Mouse (Mus musculus): Measurements from ENCODE around the gene Zcchc7. TPM values are rescaled to one million over a fixed set of nuclear protein-coding genes. Genes with fewer than 3 reads are reported as not detected.

Zcchc7 gene
- polyA plus RNA-seq, 1 experiment from 2014 or later = 40.1 TPM

DNA sequence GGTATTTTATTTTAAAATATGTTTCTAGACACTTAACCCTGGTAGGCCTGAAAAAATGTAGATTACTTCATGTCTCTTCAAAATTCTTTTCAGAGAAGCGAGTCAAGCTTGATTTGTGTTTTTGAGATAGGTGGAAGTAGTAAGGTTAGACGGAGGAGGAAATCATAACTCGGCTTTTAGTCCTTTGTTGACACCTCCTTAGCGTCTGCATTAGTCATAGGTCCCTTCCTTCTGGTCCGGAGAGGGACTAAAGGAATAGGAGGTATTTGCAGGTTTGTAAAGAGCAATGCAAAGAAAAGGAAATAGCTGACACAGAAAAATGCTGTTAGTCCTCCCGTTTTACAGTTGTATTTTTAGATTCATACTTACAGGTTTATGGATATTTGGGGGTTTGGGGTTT is 135.7 kb downstream of the Zcchc7 start:
- no peak overlapping the region for H3K27ac ChIP-seq
- ATAC-seq (replicated peaks; ENCODE audit: low FRiP score, low read depth) (no peak), DNase-seq (ENCODE audit: low spot score) (peak; percentile 10)
- no peaks in the 10 kb centered on the region for H3K4me1 ChIP-seq (replicated peaks; ENCODE audit: insufficient read depth, low read length)
- no peak overlapping the region for H3K4me3 ChIP-seq (replicated peaks; ENCODE audit: low read depth, low read length)
- 0 out of 2 replicates have a peak, but pooled peaks cover 4% of the 10 kb centered on the region for H3K36me3 ChIP-seq (ENCODE audit: insufficient read depth, low read length)
- no peaks in the 10 kb centered on the region for H3K27me3 ChIP-seq (ENCODE audit: insufficient read depth, low read length)
- no peak for TF ChIP-seq CTCF (IDR thresholded peaks at IDR 0.05; ENCODE audit: low read depth)
- no peak overlapping the region for H3K9ac ChIP-seq (ENCODE audit: low read depth, low read length)
- H3K9me3 ChIP-seq (replicated peaks; ENCODE audit: low read length) = no peaks in the 10 kb centered on the region
- no peak overlapping the region for H3K4me2 ChIP-seq (ENCODE audit: low read length)
- 54% methylated on average over 6 of the region's 6 CpGs for WGBS

DNA sequence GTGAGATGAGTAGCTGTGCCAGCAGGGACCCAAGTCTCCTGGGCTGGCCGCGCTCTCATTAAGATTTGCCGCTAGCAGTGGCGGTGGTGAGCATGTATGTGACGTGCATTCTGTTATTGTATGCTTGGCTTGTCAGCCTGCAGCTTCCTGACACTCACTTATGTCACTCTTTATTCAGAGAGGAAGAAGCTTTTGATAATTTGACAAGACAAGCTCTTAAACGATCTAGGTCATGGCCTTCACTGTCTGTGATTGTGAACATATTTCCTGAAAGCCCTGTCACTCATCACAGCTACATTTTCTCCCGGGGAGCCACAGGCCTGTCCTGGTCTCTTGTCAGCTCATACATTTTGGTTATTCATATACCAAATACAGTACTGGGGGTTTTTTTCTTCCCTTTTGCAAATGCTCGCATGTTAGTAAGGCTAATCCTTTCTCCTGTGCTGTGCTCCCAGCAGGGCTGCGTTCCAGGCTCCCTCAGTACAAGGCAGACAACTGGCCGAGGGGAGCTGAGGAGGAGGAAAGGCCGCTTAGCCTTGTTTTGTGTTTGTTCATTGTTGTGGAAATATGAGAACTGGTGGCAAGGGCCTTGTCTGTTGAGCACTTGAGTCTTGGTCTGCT is 150.1 kb downstream of the Zcchc7 start:
- Histone ChIP-seq H3K4me3 (replicated peaks; ENCODE audit: low read depth, low read length) (no peak overlapping the region), H3K27me3 (ENCODE audit: insufficient read depth, low read length) (no peaks in the 10 kb centered on the region), H3K27ac (no peak overlapping the region), H3K9ac (ENCODE audit: low read depth, low read length) (no peak overlapping the region), H3K4me1 (replicated peaks; ENCODE audit: insufficient read depth, low read length) (no peaks in the 10 kb centered on the region), H3K4me2 (ENCODE audit: low read length) (no peak overlapping the region), H3K36me3 (ENCODE audit: insufficient read depth, low read length) (no peaks in the 10 kb centered on the region), H3K9me3 (replicated peaks; ENCODE audit: low read length) (no peaks in the 10 kb centered on the region)
- TF ChIP-seq CTCF (IDR thresholded peaks at IDR 0.05; ENCODE audit: low read depth) = no peak
- no peak for DNase-seq (ENCODE audit: low spot score)
- ATAC-seq (replicated peaks; ENCODE audit: low FRiP score, low read depth) = no peak
- 57% methylated on average over 11 of the region's 11 CpGs for WGBS

DNA sequence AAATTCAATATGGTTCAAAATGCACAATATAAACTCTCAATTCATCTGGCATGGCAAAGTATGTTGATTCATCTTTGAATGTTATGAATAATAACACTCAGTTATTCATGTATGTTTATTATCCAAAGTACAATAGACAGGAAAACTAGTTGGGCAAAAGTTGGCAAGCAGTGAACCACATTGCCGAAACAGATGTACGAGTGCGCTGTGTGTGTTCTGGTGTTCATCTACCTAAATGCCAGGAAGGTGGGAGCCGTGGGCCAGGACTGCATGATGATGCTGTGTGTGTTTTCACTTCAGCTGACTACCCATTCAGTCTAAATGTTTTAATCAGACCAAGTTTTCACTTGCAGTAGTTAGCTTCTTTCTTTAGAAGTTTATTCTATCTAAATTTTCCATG is 150.7 kb downstream of the Zcchc7 start:
- no peak overlapping the region for H3K27ac ChIP-seq
- 90% methylated on average over 4 of the region's 4 CpGs for WGBS
- H3K4me3 ChIP-seq (replicated peaks; ENCODE audit: low read depth, low read length) = no peak overlapping the region
- H3K4me1 ChIP-seq (replicated peaks; ENCODE audit: insufficient read depth, low read length) = no peaks in the 10 kb centered on the region
- no peak overlapping the region for H3K9ac ChIP-seq (ENCODE audit: low read depth, low read length)
- ATAC-seq (replicated peaks; ENCODE audit: low FRiP score, low read depth) (no peak), DNase-seq (ENCODE audit: low spot score) (no peak)
- H3K9me3 ChIP-seq (replicated peaks; ENCODE audit: low read length) = no peaks in the 10 kb centered on the region
- TF ChIP-seq CTCF (IDR thresholded peaks at IDR 0.05; ENCODE audit: low read depth) = no peak
- no peaks in the 10 kb centered on the region for H3K36me3 ChIP-seq (ENCODE audit: insufficient read depth, low read length)
- no peaks in the 10 kb centered on the region for H3K27me3 ChIP-seq (ENCODE audit: insufficient read depth, low read length)
- H3K4me2 ChIP-seq (ENCODE audit: low read length) = no peak overlapping the region

DNA sequence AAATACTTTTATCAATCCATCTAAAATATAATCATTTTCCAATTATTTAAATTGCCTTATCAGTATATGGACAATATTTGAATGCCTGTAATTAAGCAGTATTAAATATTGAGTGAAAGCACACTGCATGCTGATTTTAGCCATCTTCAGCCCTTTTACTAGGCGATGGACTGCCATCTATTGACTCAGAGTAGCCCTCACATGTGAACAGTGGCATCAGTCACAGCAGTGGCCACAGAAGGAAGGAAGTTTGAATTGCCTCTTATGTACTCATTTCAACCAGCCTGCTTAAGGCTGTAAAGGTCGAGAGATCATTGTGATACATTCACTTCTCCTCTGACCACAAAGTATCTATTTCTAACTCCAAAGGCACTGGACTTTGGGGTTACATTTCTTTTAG is 154.4 kb downstream of the Zcchc7 start:
- peak; percentile 33 for DNase-seq (ENCODE audit: low spot score)
- TF ChIP-seq CTCF (IDR thresholded peaks at IDR 0.05; ENCODE audit: low read depth) = peak; percentile 60
- WGBS = 74% methylated on average over 2 of the region's 2 CpGs
- Histone ChIP-seq H3K4me2 (ENCODE audit: low read length) (no peak overlapping the region), H3K9me3 (replicated peaks; ENCODE audit: low read length) (no peaks in the 10 kb centered on the region), H3K36me3 (ENCODE audit: insufficient read depth, low read length) (no peaks in the 10 kb centered on the region), H3K9ac (ENCODE audit: low read depth, low read length) (no peak overlapping the region), H3K4me1 (replicated peaks; ENCODE audit: insufficient read depth, low read length) (no peaks in the 10 kb centered on the region), H3K27ac (no peak overlapping the region), H3K27me3 (ENCODE audit: insufficient read depth, low read length) (no peaks in the 10 kb centered on the region), H3K4me3 (replicated peaks; ENCODE audit: low read depth, low read length) (no peak overlapping the region)
- ATAC-seq (replicated peaks; ENCODE audit: low FRiP score, low read depth) = no peak

DNA sequence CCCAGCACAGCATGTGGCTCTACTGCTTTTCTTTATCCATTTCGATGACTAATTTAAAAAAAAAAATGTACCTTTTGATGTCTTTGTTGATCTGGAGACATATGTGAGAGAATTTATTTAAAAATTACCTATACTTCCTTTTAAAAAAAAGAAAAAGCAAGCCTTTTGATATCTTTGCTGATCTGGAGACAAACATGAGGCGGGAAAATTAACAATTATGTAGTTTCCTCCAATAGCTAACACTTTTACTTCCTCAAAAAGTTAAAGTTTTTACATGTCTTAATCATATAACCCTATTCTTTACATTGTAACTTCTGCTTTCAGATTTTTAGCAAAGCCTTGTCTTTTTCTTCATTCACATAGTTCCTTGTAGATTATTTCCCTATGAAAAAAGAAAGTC is 155.2 kb downstream of the Zcchc7 start:
- 93% methylated on average over 2 of the region's 2 CpGs for WGBS
- Histone ChIP-seq H3K27ac (no peak overlapping the region), H3K9me3 (replicated peaks; ENCODE audit: low read length) (no peaks in the 10 kb centered on the region), H3K4me3 (replicated peaks; ENCODE audit: low read depth, low read length) (no peak overlapping the region), H3K4me2 (ENCODE audit: low read length) (no peak overlapping the region), H3K4me1 (replicated peaks; ENCODE audit: insufficient read depth, low read length) (no peaks in the 10 kb centered on the region), H3K36me3 (ENCODE audit: insufficient read depth, low read length) (no peaks in the 10 kb centered on the region), H3K9ac (ENCODE audit: low read depth, low read length) (no peak overlapping the region), H3K27me3 (ENCODE audit: insufficient read depth, low read length) (no peaks in the 10 kb centered on the region)
- no peak for DNase-seq (ENCODE audit: low spot score)
- ATAC-seq (replicated peaks; ENCODE audit: low FRiP score, low read depth) = no peak
- TF ChIP-seq CTCF (IDR thresholded peaks at IDR 0.05; ENCODE audit: low read depth) = no peak

DNA sequence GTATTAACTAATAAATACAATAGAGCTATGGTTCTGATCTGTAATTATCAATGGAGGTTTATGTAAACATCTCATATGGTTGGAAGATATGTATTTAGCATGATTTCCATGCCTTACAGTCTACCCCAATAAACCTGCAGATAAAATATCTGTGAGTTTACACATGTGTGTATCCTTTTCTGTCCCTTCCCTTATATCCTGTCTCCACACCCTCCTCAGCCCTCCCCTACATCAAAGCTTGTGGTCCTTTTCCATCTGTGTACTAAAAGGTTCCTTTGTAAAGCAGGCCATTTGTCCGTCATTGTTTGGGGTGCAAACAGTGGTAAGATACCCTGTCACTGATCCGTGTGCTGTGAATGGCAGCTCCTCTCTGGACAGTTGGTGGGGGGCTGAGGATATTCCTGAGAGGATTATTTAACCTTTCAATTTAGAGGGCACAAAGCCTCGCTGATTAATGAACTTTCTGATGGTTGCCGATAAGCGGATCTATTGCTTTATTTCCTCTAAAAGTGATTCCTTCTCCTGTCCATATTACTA is 161.7 kb downstream of the Zcchc7 start:
- Histone ChIP-seq H3K4me3 (replicated peaks; ENCODE audit: low read depth, low read length) (no peak overlapping the region), H3K27me3 (ENCODE audit: insufficient read depth, low read length) (no peaks in the 10 kb centered on the region), H3K9ac (ENCODE audit: low read depth, low read length) (no peak overlapping the region), H3K4me1 (replicated peaks; ENCODE audit: insufficient read depth, low read length) (no peaks in the 10 kb centered on the region), H3K27ac (no peak overlapping the region), H3K9me3 (replicated peaks; ENCODE audit: low read length) (no peaks in the 10 kb centered on the region), H3K36me3 (ENCODE audit: insufficient read depth, low read length) (no peaks in the 10 kb centered on the region), H3K4me2 (ENCODE audit: low read length) (no peak overlapping the region)
- ATAC-seq (replicated peaks; ENCODE audit: low FRiP score, low read depth) = no peak
- TF ChIP-seq CTCF (IDR thresholded peaks at IDR 0.05; ENCODE audit: low read depth) = no peak
- no peak for DNase-seq (ENCODE audit: low spot score)
- 71% methylated on average over 5 of the region's 5 CpGs for WGBS

DNA sequence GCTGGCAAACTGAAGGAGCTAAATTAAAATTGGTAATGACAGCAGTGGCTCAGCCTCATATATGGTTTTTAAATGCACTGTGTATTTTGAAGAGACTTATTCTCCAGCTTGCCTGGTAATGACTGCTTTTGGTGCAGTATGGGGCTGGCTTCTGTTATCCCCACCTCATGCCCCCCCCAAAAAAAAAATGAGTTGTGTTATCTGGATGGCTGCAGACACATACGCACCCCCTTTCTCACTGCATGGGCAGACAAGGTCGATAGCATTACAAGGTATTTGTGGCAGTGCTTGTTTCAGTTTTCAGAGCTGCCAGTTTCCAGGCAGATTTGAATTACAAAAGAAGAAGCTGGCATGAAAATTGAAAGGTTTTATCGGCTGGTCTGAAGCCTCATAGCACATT is 162.2 kb downstream of the Zcchc7 start:
- WGBS = 75% methylated on average over 3 of the region's 3 CpGs

More for the DNA sequence above, 162.2 kb downstream of the Zcchc7 start:
- no peaks in the 10 kb centered on the region for H3K4me1 ChIP-seq (replicated peaks; ENCODE audit: insufficient read depth, low read length)
- no peaks in the 10 kb centered on the region for H3K9me3 ChIP-seq (replicated peaks; ENCODE audit: low read length)
- no peak for TF ChIP-seq CTCF (IDR thresholded peaks at IDR 0.05; ENCODE audit: low read depth)
- no peak overlapping the region for H3K27ac ChIP-seq
- H3K4me3 ChIP-seq (replicated peaks; ENCODE audit: low read depth, low read length) = no peak overlapping the region
- no peak overlapping the region for H3K9ac ChIP-seq (ENCODE audit: low read depth, low read length)
- H3K36me3 ChIP-seq (ENCODE audit: insufficient read depth, low read length) = no peaks in the 10 kb centered on the region
- DNase-seq (ENCODE audit: low spot score) (no peak), ATAC-seq (replicated peaks; ENCODE audit: low FRiP score, low read depth) (no peak)
- no peak overlapping the region for H3K4me2 ChIP-seq (ENCODE audit: low read length)
- H3K27me3 ChIP-seq (ENCODE audit: insufficient read depth, low read length) = no peaks in the 10 kb centered on the region
